ENCODE assay signal across 21 mouse cellular contexts in the genomic region with DNA sequence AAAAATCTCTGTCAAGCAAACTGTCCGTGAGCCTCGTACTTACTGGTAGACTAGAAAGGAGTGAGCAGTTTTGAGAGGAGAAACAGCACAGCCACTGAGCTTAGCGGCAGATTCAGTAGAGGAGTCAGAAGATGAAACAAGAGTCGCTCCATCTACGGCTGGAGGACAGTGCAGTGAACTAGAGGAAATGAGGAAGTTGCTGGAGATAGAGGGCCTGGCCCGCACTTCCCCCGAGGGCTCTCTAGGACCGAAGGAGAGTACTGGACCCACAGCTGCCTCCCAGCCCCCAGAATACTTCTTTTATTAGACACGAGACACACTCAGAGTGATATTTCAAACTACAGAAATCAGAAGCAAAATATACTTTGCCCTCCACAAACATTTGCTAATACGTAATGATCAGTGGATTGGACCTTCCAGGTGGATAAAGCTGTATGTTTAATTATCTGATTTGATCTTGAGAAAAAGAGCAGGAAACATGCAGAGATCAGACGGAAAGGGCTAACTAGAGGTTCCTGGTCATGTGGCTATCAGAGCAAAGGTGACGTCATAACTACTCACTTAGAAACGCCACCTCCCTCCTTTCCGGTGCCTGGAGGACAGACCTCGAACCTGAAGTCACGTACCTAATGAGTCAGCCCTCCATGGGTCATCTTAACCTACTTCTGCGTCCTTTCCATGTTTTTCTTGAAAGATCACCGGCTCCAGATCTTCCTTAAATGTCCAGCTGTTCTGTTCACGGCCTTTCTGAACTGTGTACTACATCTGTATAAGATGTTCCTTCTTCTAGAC.
DNase-seq lines count a peak whose midpoint lies in the region; ATAC-seq and TF ChIP-seq lines count a peak whose summit lies in the region.
"Had no signal": no experiment of that assay in that cellular context is flagged by ENCODE, and none has a peak within 500 bp of the region (broad histone marks: within the 10 kb centered on the region; RNA-seq: fewer than 3 reads in every experiment).

No protein-coding gene starts in this region.

- no peak for TF ChIP-seq EP300 in heart, adult 2 months (IDR thresholded peaks at IDR 0.05; ENCODE audit: insufficient read depth, low read depth, low read length)

- WGBS in heart, adult 2 months, result 57% methylated on average over 19 of the region's 19 CpGs
- 78% methylated on average over 19 of the region's 19 CpGs for WGBS in intestine, embryonic 16.5 days

- intact Hi-C loops in heart, adult 2 months (cut with DNase I), result no loop called here

- no peak overlapping the region for H3K27ac ChIP-seq in heart, adult 2 months
- no peak overlapping the region for H3K27ac ChIP-seq in intestine, embryonic 16.5 days (ENCODE audit: low read length)
- H3K27ac ChIP-seq: embryonic facial prominence, embryonic 12.5 days; forebrain, embryonic 15.5 days; heart, embryonic 10.5 days; hindbrain, embryonic 13.5 days; hindbrain, postnatal 0 days had no signal

- no peaks in the 10 kb centered on the region for H3K9me3 ChIP-seq in intestine, embryonic 16.5 days (ENCODE audit: control insufficient read depth, low read length)
- H3K9me3 ChIP-seq: embryonic facial prominence, embryonic 12.5 days; forebrain, embryonic 15.5 days; heart, embryonic 10.5 days; hindbrain, embryonic 13.5 days had no signal

- H3K9ac ChIP-seq in heart, adult 2 months (ENCODE audit: low read depth, low read length), result no peak overlapping the region
- no peak overlapping the region for H3K9ac ChIP-seq in intestine, embryonic 16.5 days (ENCODE audit: low read depth, low read length)
- H3K9ac ChIP-seq: embryonic facial prominence, embryonic 12.5 days; forebrain, embryonic 15.5 days; hindbrain, embryonic 13.5 days had no signal

- no peaks in the 10 kb centered on the region for H3K27me3 ChIP-seq in heart, adult 2 months (ENCODE audit: control insufficient read depth, insufficient read depth, low read length)
- no peaks in the 10 kb centered on the region for H3K27me3 ChIP-seq in intestine, embryonic 16.5 days (replicated peaks; ENCODE audit: control insufficient read depth, insufficient read depth, low read length)
- H3K27me3 ChIP-seq: embryonic facial prominence, embryonic 12.5 days; forebrain, embryonic 15.5 days; hindbrain, embryonic 13.5 days had no signal

- H3K4me2 ChIP-seq in intestine, embryonic 16.5 days (ENCODE audit: low read depth, low read length), result no peak overlapping the region
- H3K4me2 ChIP-seq: embryonic facial prominence, embryonic 12.5 days; forebrain, embryonic 15.5 days; hindbrain, embryonic 13.5 days had no signal

- no peak overlapping the region for H3K4me3 ChIP-seq in heart, adult 2 months
- no peak overlapping the region for H3K4me3 ChIP-seq in intestine, embryonic 16.5 days (ENCODE audit: low read length)
- H3K4me3 ChIP-seq: embryonic facial prominence, embryonic 12.5 days; forebrain, embryonic 15.5 days; heart, embryonic 10.5 days; hindbrain, embryonic 13.5 days had no signal

- no peak for TF ChIP-seq POLR2A in heart, adult 2 months (IDR thresholded peaks at IDR 0.05; ENCODE audit: insufficient read depth, low read depth, low read length)

- H3K4me1 ChIP-seq in heart, adult 2 months (ENCODE audit: control insufficient read depth, insufficient read depth, low read length), result no peaks in the 10 kb centered on the region
- H3K4me1 ChIP-seq in intestine, embryonic 16.5 days (ENCODE audit: control insufficient read depth, insufficient read depth, low read length), result no peaks in the 10 kb centered on the region
- H3K4me1 ChIP-seq: embryonic facial prominence, embryonic 12.5 days; heart, embryonic 10.5 days had no signal

- no peaks in the 10 kb centered on the region for H3K79me2 ChIP-seq in heart, adult 2 months (replicated peaks; ENCODE audit: control insufficient read depth, insufficient read depth, low read length)

- peak; percentile 67 for DNase-seq in heart, adult 11 months
- no peak for DNase-seq in heart, adult 2 months
- peak; percentile 8 for DNase-seq in MEL-GATA-1-ER (ENCODE audit: extremely low read depth, low read depth)
- no peak for DNase-seq in right cerebral cortex, postnatal 10 days (ENCODE audit: low spot score in 2 of 2)
- DNase-seq in lung, postnatal 4 days, result no peak
- DNase-seq: adrenal gland, postnatal 25 days; cerebellum, adult 2 months; cerebellum, postnatal 10 days; gastrocnemius, postnatal 14 days; heart, postnatal 10 days; heart, postnatal 4 days; kidney, adult 2 months had no signal

- no peak for TF ChIP-seq CTCF in heart, adult 2 months (IDR thresholded peaks at IDR 0.05)

- H3K36me3 ChIP-seq in heart, adult 2 months (ENCODE audit: control insufficient read depth, insufficient read depth, low read length), result no peaks in the 10 kb centered on the region
- H3K36me3 ChIP-seq in intestine, embryonic 16.5 days (ENCODE audit: control insufficient read depth, insufficient read depth, low read length), result no peaks in the 10 kb centered on the region
- H3K36me3 ChIP-seq: embryonic facial prominence, embryonic 12.5 days; forebrain, embryonic 15.5 days; heart, embryonic 10.5 days; hindbrain, embryonic 13.5 days had no signal

- peak; percentile 94 for ATAC-seq in megakaryocyte, adult 5-6 weeks (ENCODE audit: poor library complexity, severe bottlenecking)
- ATAC-seq in intestine, embryonic 16.5 days, result no peak
- ATAC-seq: activated CD4-positive, CD25-positive, alpha-beta regulatory T cell, adult 4 months; forebrain, embryonic 15.5 days; hindbrain, postnatal 0 days; Patski had no signal

Comparison
In these comparisons a context has a peak if more than half of its experiments do, and no peak if none do; other contexts are left out.
1. DNase-seq: peak in heart, adult 11 months (single experiment) and MEL-GATA-1-ER (single experiment); none in heart, adult 2 months (0 of 2), right cerebral cortex, postnatal 10 days (0 of 2) and lung, postnatal 4 days (0 of 2).